Mouse (Mus musculus): ENCODE results near the gene Etl4. TPM values are rescaled to one million over a fixed set of nuclear protein-coding genes. Genes with fewer than 3 reads are reported as not detected.

The Etl4 gene
- total and polyA plus RNA-seq, 3 experiments, result not detected

GRCm38 (mm10) chr2:20705110-20705509 is 795.5 kb downstream of the Etl4 start:
- no peaks in the 10 kb centered on the region for H3K36me3 ChIP-seq (ENCODE audit: control insufficient read depth in 1 of 2, insufficient read depth in 2 of 2, low read length in 2 of 2)
- TF ChIP-seq SIN3A (IDR thresholded peaks at IDR 0.05; ENCODE audit: low read length), result no peak
- TF ChIP-seq ZNF384 (IDR thresholded peaks at IDR 0.05; ENCODE audit: low read depth, low read length), result no peak
- TF ChIP-seq RAD21 (IDR thresholded peaks at IDR 0.05; ENCODE audit: low read depth, low read length), result no peak
- TF ChIP-seq MAX (IDR thresholded peaks at IDR 0.05; ENCODE audit: low read length), result no peak
- no peak overlapping the region for H3K4me3 ChIP-seq (ENCODE audit: control insufficient read depth in 1 of 2, insufficient read depth in 1 of 2, low read depth in 2 of 2, low read length in 2 of 2)
- no peaks in the 10 kb centered on the region for H3K79me2 ChIP-seq (ENCODE audit: control insufficient read depth, insufficient read depth, low read length, poor library complexity)
- H3K9ac ChIP-seq (ENCODE audit: control insufficient read depth, low read depth, low read length, poor library complexity, severe bottlenecking), result no peak overlapping the region
- H3K4me1 ChIP-seq (ENCODE audit: control insufficient read depth in 1 of 2, insufficient read depth in 2 of 2, low read length in 2 of 2), result no peaks in the 10 kb centered on the region
- no peaks in the 10 kb centered on the region for H3K27me3 ChIP-seq (ENCODE audit: control insufficient read depth in 1 of 2, insufficient read depth in 2 of 2, low read length in 2 of 2)
- no peak for DNase-seq (ENCODE audit: low read depth, low spot score)
- no peaks in the 10 kb centered on the region for H3K9me3 ChIP-seq (replicated peaks; ENCODE audit: insufficient read depth, low read length)
- no peak overlapping the region for H3K27ac ChIP-seq (ENCODE audit: control insufficient read depth, low read depth, low read length)

GRCm38 (mm10) chr2:20710589-20710988 is 801.0 kb downstream of the Etl4 start:
- H3K4me1 ChIP-seq (ENCODE audit: control insufficient read depth in 1 of 2, insufficient read depth in 2 of 2, low read length in 2 of 2), result no peaks in the 10 kb centered on the region
- no peak overlapping the region for H3K27ac ChIP-seq (ENCODE audit: control insufficient read depth, low read depth, low read length)
- H3K4me3 ChIP-seq (ENCODE audit: control insufficient read depth in 1 of 2, insufficient read depth in 1 of 2, low read depth in 2 of 2, low read length in 2 of 2), result no peak overlapping the region
- no peaks in the 10 kb centered on the region for H3K9me3 ChIP-seq (replicated peaks; ENCODE audit: insufficient read depth, low read length)
- H3K9ac ChIP-seq (ENCODE audit: control insufficient read depth, low read depth, low read length, poor library complexity, severe bottlenecking), result no peak overlapping the region
- no peak for TF ChIP-seq MXI1 (IDR thresholded peaks at IDR 0.05; ENCODE audit: low read depth, low read length)
- TF ChIP-seq TBP (IDR thresholded peaks at IDR 0.05; ENCODE audit: low read depth, low read length), result no peak
- no peak for TF ChIP-seq ZNF384 (IDR thresholded peaks at IDR 0.05; ENCODE audit: low read depth, low read length)
- TF ChIP-seq ZMIZ1 (IDR thresholded peaks at IDR 0.05; ENCODE audit: low read depth, low read length), result no peak
- TF ChIP-seq CTCF (IDR thresholded peaks at IDR 0.05 in 2 of 3, conservative IDR thresholded peaks at IDR 0.05 in 1 of 3; ENCODE audit: control insufficient read depth in 1 of 3, insufficient read depth in 1 of 3, low read depth in 2 of 3, low read length in 3 of 3, poor library complexity in 1 of 3, severe bottlenecking in 1 of 3), result no peak
- TF ChIP-seq BHLHE40 (IDR thresholded peaks at IDR 0.05; ENCODE audit: borderline replicate concordance, low read depth, low read length), result no peak
- TF ChIP-seq MAFK (IDR thresholded peaks at IDR 0.05; ENCODE audit: borderline replicate concordance, low read depth, low read length), result no peak
- TF ChIP-seq TAL1 (IDR thresholded peaks at IDR 0.05; ENCODE audit: low read length), result no peak
- no peak for TF ChIP-seq MAX (IDR thresholded peaks at IDR 0.05; ENCODE audit: low read length)
- TF ChIP-seq GATA1 (IDR thresholded peaks at IDR 0.05; ENCODE audit: low read depth, low read length), result no peak
- no peak for TF ChIP-seq ZKSCAN1 (IDR thresholded peaks at IDR 0.05; ENCODE audit: low read depth, low read length)
- H3K79me2 ChIP-seq (ENCODE audit: control insufficient read depth, insufficient read depth, low read length, poor library complexity), result no peaks in the 10 kb centered on the region
- no peaks in the 10 kb centered on the region for H3K27me3 ChIP-seq (ENCODE audit: control insufficient read depth in 1 of 2, insufficient read depth in 2 of 2, low read length in 2 of 2)
- no peak for DNase-seq (ENCODE audit: low read depth, low spot score)
- H3K36me3 ChIP-seq (ENCODE audit: control insufficient read depth in 1 of 2, insufficient read depth in 2 of 2, low read length in 2 of 2), result no peaks in the 10 kb centered on the region

- Histone ChIP-seq H3K4me3 (ENCODE audit: control insufficient read depth in 1 of 2, insufficient read depth in 1 of 2, low read depth in 2 of 2, low read length in 2 of 2) (no peak overlapping the region), H3K9ac (ENCODE audit: control insufficient read depth, low read depth, low read length, poor library complexity, severe bottlenecking) (no peak overlapping the region), H3K27me3 (ENCODE audit: control insufficient read depth in 1 of 2, insufficient read depth in 2 of 2, low read length in 2 of 2) (no peaks in the 10 kb centered on the region), H3K36me3 (ENCODE audit: control insufficient read depth in 1 of 2, insufficient read depth in 2 of 2, low read length in 2 of 2) (no peaks in the 10 kb centered on the region), H3K27ac (ENCODE audit: control insufficient read depth, low read depth, low read length) (no peak overlapping the region), H3K9me3 (replicated peaks; ENCODE audit: insufficient read depth, low read length) (no peaks in the 10 kb centered on the region), H3K4me1 (ENCODE audit: control insufficient read depth in 1 of 2, insufficient read depth in 2 of 2, low read length in 2 of 2) (no peaks in the 10 kb centered on the region), H3K79me2 (ENCODE audit: control insufficient read depth, insufficient read depth, low read length, poor library complexity) (no peaks in the 10 kb centered on the region)
- TF ChIP-seq JUND (IDR thresholded peaks at IDR 0.05; ENCODE audit: low read depth, low read length) (no peak), POLR2AphosphoS2 (IDR thresholded peaks at IDR 0.05; ENCODE audit: low read length) (no peak), RAD21 (IDR thresholded peaks at IDR 0.05; ENCODE audit: low read depth, low read length) (no peak), GATA1 (IDR thresholded peaks at IDR 0.05; ENCODE audit: low read depth, low read length) (no peak), HCFC1 (IDR thresholded peaks at IDR 0.05; ENCODE audit: low read depth, low read length) (no peak), NRF1 (IDR thresholded peaks at IDR 0.05; ENCODE audit: insufficient read depth, low read depth, low read length, poor library complexity, severe bottlenecking) (no peak), ZMIZ1 (IDR thresholded peaks at IDR 0.05; ENCODE audit: low read depth, low read length) (no peak), ELF1 (IDR thresholded peaks at IDR 0.05; ENCODE audit: low read depth, low read length) (no peak), GABPA (IDR thresholded peaks at IDR 0.05; ENCODE audit: low read depth, low read length) (no peak), POLR2AphosphoS5 (IDR thresholded peaks at IDR 0.05; ENCODE audit: borderline replicate concordance, low read depth, low read length) (no peak), CHD1 (IDR thresholded peaks at IDR 0.05; ENCODE audit: low read depth, low read length) (no peak), MAFK (IDR thresholded peaks at IDR 0.05; ENCODE audit: borderline replicate concordance, low read depth, low read length) (no peak), KAT2A (conservative IDR thresholded peaks at IDR 0.05; ENCODE audit: low read depth, low read length) (no peak), CTCF (IDR thresholded peaks at IDR 0.05 in 2 of 3, conservative IDR thresholded peaks at IDR 0.05 in 1 of 3; ENCODE audit: control insufficient read depth in 1 of 3, insufficient read depth in 1 of 3, low read depth in 2 of 3, low read length in 3 of 3, poor library complexity in 1 of 3, severe bottlenecking in 1 of 3) (no peak), ETS1 (IDR thresholded peaks at IDR 0.05; ENCODE audit: low read depth, low read length) (no peak), USF1 (IDR thresholded peaks at IDR 0.05; ENCODE audit: low read depth, low read length) (no peak)
- DNase-seq (ENCODE audit: low read depth, low spot score), result no peak
These were observed 801.4 kb downstream of the Etl4 start for GRCm38 (mm10) chr2:20711024-20711423.
